Mouse (Mus musculus): ENCODE measurements around the gene D630023F18Rik. TPM values are rescaled to one million over a fixed set of nuclear protein-coding genes. Genes with fewer than 3 reads are reported as not detected.

Gene D630023F18Rik
- 0.08 TPM in 1 of 2 replicates, not detected in the other for polyA plus RNA-seq (2016; fragmentation: Nextera tagmentation; extraction: Ambion mirVana)

DNA sequence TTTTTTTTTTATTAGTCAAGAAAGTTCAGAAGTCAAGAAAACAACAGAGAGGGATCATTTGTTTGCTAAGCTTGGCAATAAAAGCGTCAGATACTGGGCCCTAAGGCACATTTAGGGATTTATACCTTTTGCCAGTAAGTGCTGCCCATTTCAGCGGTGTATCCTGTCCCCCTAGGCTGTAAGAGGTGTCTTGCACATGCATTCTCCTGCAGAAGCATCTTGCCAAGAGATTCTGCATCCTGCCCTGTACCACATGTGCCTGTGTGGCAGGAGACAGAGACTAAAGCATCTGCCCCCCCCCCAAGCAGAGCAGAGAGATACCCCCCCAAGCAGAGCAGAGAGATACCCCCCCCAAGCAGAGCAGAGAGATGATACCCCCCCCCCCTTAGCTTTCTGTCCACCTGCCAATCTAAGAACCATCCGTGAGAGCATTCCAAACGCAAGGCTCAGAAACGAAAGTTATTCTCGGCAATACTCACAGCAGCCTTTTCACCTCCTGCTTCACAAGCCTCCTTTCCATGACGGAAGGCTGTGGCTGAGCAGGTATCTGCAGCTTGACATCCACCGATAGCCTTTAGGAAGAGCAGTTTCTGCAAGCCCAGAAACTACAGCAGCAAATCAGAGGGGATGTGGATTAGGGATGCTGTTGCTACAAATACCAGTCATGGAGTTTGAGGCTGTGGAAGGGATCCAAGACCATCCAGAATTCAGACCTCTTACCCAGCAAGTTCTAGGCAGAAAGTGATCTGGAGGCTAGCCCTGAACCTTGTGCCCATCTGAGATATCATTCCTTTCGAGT is at the start of gene D630023F18Rik:
Gene D630023F18Rik, minus strand, starts transcription at position 641 of the 799 bp plus-strand sequence.
- Histone ChIP-seq H3K36me3 (no peaks in the 10 kb centered on the region), H3K4me2 (peak within 1 kb of the TSS; percentile 64), H3K9ac (peak within 1 kb of the TSS; percentile 50; the same call in 1 of the 2 replicates), H3K4me3 (peak within 1 kb of the TSS; percentile 36), H3K4me1 (replicated peaks) (0 out of 2 replicates have a peak, but pooled peaks cover 4% of the 10 kb centered on the region), H3K27me3 (replicated peaks) (no peaks in the 10 kb centered on the region), H3K9me3 (replicated peaks) (no peaks in the 10 kb centered on the region), H3K27ac (ENCODE audit: poor library complexity, severe bottlenecking) (no peak within 1 kb of the TSS)
- 21% methylated on average over 9 of the region's 9 CpGs for WGBS
- ATAC-seq (ENCODE audit: insufficient number of reproducible peaks, low FRiP score), result no peak

DNA sequence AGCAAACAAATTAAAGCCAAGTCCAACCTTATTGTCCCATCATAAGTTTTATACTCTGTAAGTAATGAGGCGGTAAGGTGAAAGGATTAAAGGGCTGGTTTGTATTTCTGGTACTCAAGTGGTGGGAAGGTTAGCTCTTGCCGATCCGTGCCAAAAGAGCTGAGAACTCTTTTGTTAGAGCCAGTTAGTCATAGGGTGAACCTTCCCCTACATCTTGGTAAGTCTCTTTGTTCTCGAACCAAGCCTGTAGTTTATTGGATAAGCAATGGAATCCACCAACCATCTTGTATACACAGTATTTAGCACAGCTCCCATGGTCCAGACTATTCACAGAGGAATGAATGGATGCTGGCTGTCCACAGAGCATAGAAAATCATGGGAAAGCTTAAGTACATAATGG is 48.6 kb upstream of the D630023F18Rik start:
- peaks cover 69% of the 10 kb centered on the region for H3K36me3 ChIP-seq
- H3K27ac ChIP-seq (ENCODE audit: poor library complexity, severe bottlenecking), result no peak overlapping the region
- H3K4me2 ChIP-seq, result no peak overlapping the region
- no peaks in the 10 kb centered on the region for H3K4me1 ChIP-seq (replicated peaks)
- no peak overlapping the region for H3K4me3 ChIP-seq
- H3K9me3 ChIP-seq (replicated peaks), result no peaks in the 10 kb centered on the region
- no peak overlapping the region for H3K9ac ChIP-seq
- 91% methylated on average over 4 of the region's 4 CpGs for WGBS
- ATAC-seq (ENCODE audit: insufficient number of reproducible peaks, low FRiP score), result no peak
- H3K27me3 ChIP-seq (replicated peaks), result no peaks in the 10 kb centered on the region

DNA sequence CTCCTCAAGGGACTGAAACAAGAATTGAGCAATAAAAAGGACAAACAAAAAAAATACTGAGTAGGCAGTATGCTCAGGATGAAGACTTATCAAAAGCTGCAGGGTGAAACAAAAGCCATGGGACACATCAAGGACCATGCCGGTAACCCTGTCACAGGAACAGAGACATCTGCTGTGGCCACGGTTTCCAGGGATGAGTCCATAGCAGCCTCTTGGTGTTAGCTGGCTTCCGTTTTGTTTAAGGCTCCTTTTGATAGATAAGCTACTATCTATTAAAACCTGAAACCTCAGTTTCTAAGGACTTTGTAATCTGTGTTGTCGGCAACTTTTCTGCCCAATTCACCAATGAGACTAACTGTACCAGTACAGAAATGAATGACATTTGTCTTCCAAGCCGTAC is 46.9 kb upstream of the D630023F18Rik start:
- no peak for ATAC-seq (ENCODE audit: insufficient number of reproducible peaks, low FRiP score)
- Histone ChIP-seq H3K9ac (no peak overlapping the region), H3K27ac (ENCODE audit: poor library complexity, severe bottlenecking) (no peak overlapping the region), H3K27me3 (replicated peaks) (no peaks in the 10 kb centered on the region), H3K36me3 (peaks cover 85% of the 10 kb centered on the region), H3K4me2 (no peak overlapping the region), H3K4me3 (no peak overlapping the region), H3K9me3 (replicated peaks) (no peaks in the 10 kb centered on the region), H3K4me1 (replicated peaks) (0 out of 2 replicates have a peak, but pooled peaks cover 3% of the 10 kb centered on the region)
- WGBS, result 77% methylated on average over 5 of the region's 5 CpGs

DNA sequence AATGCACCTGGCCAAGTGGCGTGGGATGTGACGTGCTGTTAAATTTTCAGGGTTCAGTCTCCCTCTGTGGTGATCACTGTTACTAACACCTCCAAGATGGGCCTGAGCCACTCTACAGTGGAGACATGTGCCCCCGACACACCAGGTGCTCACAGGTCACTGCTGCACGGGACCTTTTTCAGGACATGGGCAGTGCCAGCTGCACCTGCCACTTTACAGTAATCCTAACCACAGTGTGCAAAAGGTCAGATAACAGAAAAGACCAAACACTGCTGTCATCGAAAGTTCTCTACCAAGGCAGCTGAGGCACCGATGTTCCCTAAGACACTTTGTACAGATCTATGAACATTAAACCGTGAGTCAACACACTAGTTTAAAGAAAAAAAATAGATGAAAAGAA is 46.5 kb upstream of the D630023F18Rik start:
- Histone ChIP-seq H3K4me1 (replicated peaks) (0 out of 2 replicates have a peak, but pooled peaks cover 3% of the 10 kb centered on the region), H3K9ac (no peak overlapping the region), H3K27me3 (replicated peaks) (no peaks in the 10 kb centered on the region), H3K36me3 (peaks cover 87% of the 10 kb centered on the region), H3K4me2 (no peak overlapping the region), H3K27ac (ENCODE audit: poor library complexity, severe bottlenecking) (no peak overlapping the region), H3K9me3 (replicated peaks) (no peaks in the 10 kb centered on the region), H3K4me3 (no peak overlapping the region)
- 85% methylated on average over 7 of the region's 7 CpGs for WGBS
- no peak for ATAC-seq (ENCODE audit: insufficient number of reproducible peaks, low FRiP score)

DNA sequence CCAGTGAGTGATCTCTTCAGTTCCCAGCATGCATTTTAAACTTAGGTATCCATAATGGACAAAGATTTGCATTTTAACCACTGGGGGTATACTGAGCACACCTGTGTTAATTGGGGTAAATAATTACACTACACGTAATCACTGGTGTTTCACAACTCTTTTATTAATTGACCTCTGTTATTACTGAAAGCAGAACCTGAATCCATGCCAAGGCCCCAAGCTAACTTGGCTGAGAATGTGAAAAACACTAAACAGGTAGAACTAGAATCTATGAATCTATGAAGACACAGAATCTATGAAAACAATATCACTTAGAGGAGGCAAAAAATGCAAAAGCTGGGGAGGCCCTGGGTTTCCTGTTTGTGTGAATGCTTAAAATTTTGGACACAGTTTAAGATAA is 44.5 kb upstream of the D630023F18Rik start:
- ATAC-seq (ENCODE audit: insufficient number of reproducible peaks, low FRiP score), result no peak
- H3K4me1 ChIP-seq (replicated peaks), result 0 out of 2 replicates have a peak, but pooled peaks cover 3% of the 10 kb centered on the region
- no peaks in the 10 kb centered on the region for H3K9me3 ChIP-seq (replicated peaks)
- WGBS, result 90% methylated on average over 1 of the region's 1 CpGs
- no peaks in the 10 kb centered on the region for H3K27me3 ChIP-seq (replicated peaks)
- H3K27ac ChIP-seq (ENCODE audit: poor library complexity, severe bottlenecking), result no peak overlapping the region
- no peak overlapping the region for H3K4me2 ChIP-seq
- H3K36me3 ChIP-seq, result peaks cover 87% of the 10 kb centered on the region
- H3K9ac ChIP-seq, result no peak overlapping the region
- H3K4me3 ChIP-seq, result no peak overlapping the region

DNA sequence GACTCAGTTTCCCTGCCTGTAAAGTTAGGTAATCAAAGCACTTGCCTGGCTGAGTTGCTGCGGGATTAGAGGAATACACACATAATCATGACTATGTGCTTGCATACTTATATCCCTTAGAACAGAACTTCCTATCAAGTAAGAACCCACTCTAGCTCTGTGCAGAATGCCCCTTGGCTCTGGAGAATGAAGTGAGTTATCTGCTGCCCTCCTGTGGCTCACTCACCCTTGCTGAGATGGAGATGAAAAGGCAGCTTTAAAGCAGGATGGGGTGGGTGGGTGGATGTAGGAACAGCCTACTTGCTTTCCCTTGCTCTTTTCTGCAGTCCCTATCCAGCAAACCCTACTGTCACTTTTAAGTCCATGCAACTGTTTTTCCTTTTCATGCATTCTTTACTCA is 39.2 kb upstream of the D630023F18Rik start:
- Histone ChIP-seq H3K9me3 (replicated peaks) (no peaks in the 10 kb centered on the region), H3K9ac (no peak overlapping the region), H3K4me1 (replicated peaks) (0 out of 2 replicates have a peak, but pooled peaks cover 3% of the 10 kb centered on the region), H3K27me3 (replicated peaks) (no peaks in the 10 kb centered on the region), H3K4me3 (no peak overlapping the region), H3K4me2 (no peak overlapping the region), H3K36me3 (peaks cover 85% of the 10 kb centered on the region), H3K27ac (ENCODE audit: poor library complexity, severe bottlenecking) (no peak overlapping the region)
- WGBS, result 95% methylated on average over 1 of the region's 1 CpGs
- no peak for ATAC-seq (ENCODE audit: insufficient number of reproducible peaks, low FRiP score)

DNA sequence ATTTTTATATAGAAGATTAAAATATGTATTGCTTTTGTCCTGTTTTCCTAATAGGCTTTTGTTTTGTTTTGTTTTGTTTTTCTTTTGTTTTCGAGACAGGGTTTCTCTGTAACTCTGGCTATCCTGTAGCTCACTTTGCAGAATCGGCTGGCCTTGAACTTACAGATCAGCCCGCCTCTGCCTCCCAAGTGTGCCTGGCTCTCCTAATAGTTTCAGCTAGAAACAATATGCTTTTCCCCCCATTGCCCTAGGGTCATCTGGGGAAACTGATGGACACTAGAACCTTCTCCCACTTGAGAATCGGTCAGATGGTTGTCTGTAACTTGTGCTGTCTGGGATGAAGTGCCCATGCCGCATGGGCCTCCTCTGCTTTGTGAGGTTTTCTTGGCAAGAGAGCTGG is 33.1 kb upstream of the D630023F18Rik start:
- Histone ChIP-seq H3K36me3 (peaks cover 31% of the 10 kb centered on the region), H3K4me3 (no peak overlapping the region), H3K4me1 (replicated peaks) (no peaks in the 10 kb centered on the region), H3K27ac (ENCODE audit: poor library complexity, severe bottlenecking) (no peak overlapping the region), H3K27me3 (replicated peaks) (no peaks in the 10 kb centered on the region), H3K4me2 (no peak overlapping the region), H3K9ac (no peak overlapping the region), H3K9me3 (replicated peaks) (no peaks in the 10 kb centered on the region)
- WGBS, result 87% methylated on average over 5 of the region's 5 CpGs
- ATAC-seq (ENCODE audit: insufficient number of reproducible peaks, low FRiP score), result no peak

DNA sequence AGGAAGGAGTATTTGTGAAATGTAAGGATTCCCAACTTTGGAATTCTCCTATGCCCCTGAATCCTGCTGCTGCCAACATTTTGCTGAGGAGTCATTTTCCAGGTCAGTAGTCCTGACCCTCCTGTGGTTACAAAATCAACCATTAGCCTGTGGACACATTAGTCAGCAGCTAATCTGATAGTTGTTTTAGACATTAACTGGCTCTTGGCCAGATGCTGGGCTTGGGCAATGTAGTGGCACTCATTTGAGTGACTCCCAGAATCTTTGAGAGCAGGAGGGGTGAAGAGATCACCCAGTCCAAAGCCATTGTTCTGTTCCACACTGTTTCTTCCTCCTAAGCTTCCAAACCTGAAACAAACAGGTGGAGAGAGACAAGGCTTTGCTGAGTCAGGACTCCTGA is 31.8 kb upstream of the D630023F18Rik start:
- Histone ChIP-seq H3K9me3 (replicated peaks) (no peaks in the 10 kb centered on the region), H3K27ac (ENCODE audit: poor library complexity, severe bottlenecking) (no peak overlapping the region), H3K36me3 (peaks cover 18% of the 10 kb centered on the region), H3K4me1 (replicated peaks) (no peaks in the 10 kb centered on the region), H3K9ac (no peak overlapping the region), H3K4me3 (no peak overlapping the region), H3K4me2 (no peak overlapping the region), H3K27me3 (replicated peaks) (no peaks in the 10 kb centered on the region)
- ATAC-seq (ENCODE audit: insufficient number of reproducible peaks, low FRiP score), result no peak

DNA sequence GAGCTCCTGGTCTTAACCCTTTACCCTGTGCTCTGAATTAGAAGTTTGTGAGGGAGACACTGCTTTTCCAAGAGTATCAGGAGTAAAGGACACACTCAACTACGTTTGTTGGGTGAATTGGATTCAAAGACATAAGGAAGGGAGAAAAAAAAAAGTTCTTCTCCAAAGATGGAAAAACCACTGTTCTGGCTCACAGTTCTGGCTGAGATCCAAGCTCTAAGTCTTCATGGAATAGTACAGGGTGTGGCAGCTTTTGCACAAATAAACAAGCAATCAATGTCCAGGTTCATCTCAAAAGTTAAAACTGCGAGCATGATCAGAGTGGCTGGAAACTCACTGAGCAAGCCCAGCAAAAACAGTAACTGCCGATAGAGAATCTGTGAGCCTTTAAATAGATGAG is 25.0 kb upstream of the D630023F18Rik start:
- H3K9me3 ChIP-seq (replicated peaks), result no peaks in the 10 kb centered on the region
- 71% methylated on average over 3 of the region's 3 CpGs for WGBS
- H3K4me3 ChIP-seq, result no peak overlapping the region
- H3K27me3 ChIP-seq (replicated peaks), result no peaks in the 10 kb centered on the region
- H3K9ac ChIP-seq, result no peak overlapping the region
- H3K27ac ChIP-seq (ENCODE audit: poor library complexity, severe bottlenecking), result no peak overlapping the region
- no peaks in the 10 kb centered on the region for H3K36me3 ChIP-seq
- no peak overlapping the region for H3K4me2 ChIP-seq
- H3K4me1 ChIP-seq (replicated peaks), result no peaks in the 10 kb centered on the region
- ATAC-seq (ENCODE audit: insufficient number of reproducible peaks, low FRiP score), result no peak

DNA sequence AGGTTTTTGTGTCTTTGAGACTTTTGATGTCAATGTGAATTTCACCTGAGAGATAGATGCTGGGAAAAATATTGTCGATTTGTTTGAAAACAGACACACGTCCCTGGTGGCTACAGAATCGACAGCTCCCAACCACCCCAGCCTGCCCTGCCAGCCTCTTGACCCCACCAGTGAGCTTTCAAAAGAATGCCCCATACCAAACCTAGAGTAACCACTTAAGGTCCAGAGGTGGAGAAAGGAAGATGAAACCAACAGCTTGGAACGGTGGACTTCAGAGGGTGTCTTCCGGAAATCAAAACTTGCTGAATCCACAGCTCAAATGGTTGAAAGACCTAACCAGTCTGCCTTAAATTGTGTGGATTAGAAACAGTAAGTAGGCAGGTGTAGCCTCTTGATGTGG is 24.3 kb upstream of the D630023F18Rik start:
- Histone ChIP-seq H3K4me2 (no peak overlapping the region), H3K9me3 (replicated peaks) (no peaks in the 10 kb centered on the region; the same call in 1 of the 2 replicates), H3K27me3 (replicated peaks) (no peaks in the 10 kb centered on the region), H3K4me1 (replicated peaks) (no peaks in the 10 kb centered on the region), H3K4me3 (no peak overlapping the region), H3K27ac (ENCODE audit: poor library complexity, severe bottlenecking) (no peak overlapping the region), H3K36me3 (no peaks in the 10 kb centered on the region), H3K9ac (no peak overlapping the region)
- WGBS, result 84% methylated on average over 5 of the region's 5 CpGs
- ATAC-seq (ENCODE audit: insufficient number of reproducible peaks, low FRiP score), result no peak

DNA sequence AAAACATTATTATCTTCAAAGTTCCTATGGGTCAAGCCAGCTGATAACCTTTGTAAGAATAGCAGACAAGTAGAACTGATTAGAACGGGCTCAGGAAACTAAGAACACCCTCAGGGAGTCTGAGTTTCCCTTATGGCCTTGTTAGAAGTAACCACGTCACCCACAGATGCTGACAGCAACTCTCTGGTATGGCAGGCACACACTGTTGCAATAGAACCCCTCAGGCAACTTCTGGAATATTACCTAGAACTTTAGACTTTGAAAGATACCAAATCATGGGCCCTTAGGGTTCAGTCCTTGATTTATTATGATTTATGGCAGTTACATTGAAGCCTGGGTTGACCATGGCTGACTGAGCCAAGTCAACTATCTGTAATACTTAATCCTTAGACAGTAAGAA is 23.6 kb upstream of the D630023F18Rik start:
- H3K36me3 ChIP-seq, result no peaks in the 10 kb centered on the region
- WGBS, result 17% methylated on average over 2 of the region's 2 CpGs
- H3K9ac ChIP-seq, result no peak overlapping the region
- H3K4me1 ChIP-seq (replicated peaks), result no peaks in the 10 kb centered on the region
- no peaks in the 10 kb centered on the region; the same call in 1 of the 2 replicates for H3K9me3 ChIP-seq (replicated peaks)
- H3K27ac ChIP-seq (ENCODE audit: poor library complexity, severe bottlenecking), result no peak overlapping the region
- H3K4me3 ChIP-seq, result no peak overlapping the region
- H3K27me3 ChIP-seq (replicated peaks), result no peaks in the 10 kb centered on the region
- ATAC-seq (ENCODE audit: insufficient number of reproducible peaks, low FRiP score), result no peak
- no peak overlapping the region for H3K4me2 ChIP-seq

All from heart, embryonic 12.5 days (tissue).